Mouse (Mus musculus) mesoderm, embryonic 11.5 days (tissue): ENCODE measurements around the gene Tmem174.

Experiments used
- DNase-seq: peaks from one replicate; pipeline ENCODE4 v3.0.0-alpha.2; 2012; ENCODE audit warnings: low read depth, low spot score

Gene Tmem174

GRCm38 (mm10) chr13:98637145-98637544 lies at the start of gene Tmem174:
Gene Tmem174, minus strand, starts transcription at chr13:98637410.
- DNase-seq: no peak

- no peak for DNase-seq
Observed at GRCm38 (mm10) chr13:98684144-98684900, 47.1 kb upstream of the Tmem174 start.

GRCm38 (mm10) chr13:98683412-98683811 lies 46.2 kb upstream of the Tmem174 start:
- DNase-seq: no peak

- DNase-seq: no peak
Observed at GRCm38 (mm10) chr13:98680470-98681060, 43.4 kb upstream of the Tmem174 start.

GRCm38 (mm10) chr13:98679631-98680041 lies 42.4 kb upstream of the Tmem174 start:
- DNase-seq: peak; percentile 74

GRCm38 (mm10) chr13:98679230-98679629 lies 42.0 kb upstream of the Tmem174 start:
- no peak for DNase-seq

- DNase-seq: no peak
Observed at GRCm38 (mm10) chr13:98673922-98674321, 36.7 kb upstream of the Tmem174 start.

- no peak for DNase-seq
Observed at GRCm38 (mm10) chr13:98669296-98669695, 32.1 kb upstream of the Tmem174 start.

GRCm38 (mm10) chr13:98667316-98667715 lies 30.1 kb upstream of the Tmem174 start:
- no peak for DNase-seq

- DNase-seq: no peak
Observed at GRCm38 (mm10) chr13:98665240-98665639, 28.0 kb upstream of the Tmem174 start.

- no peak for DNase-seq
Observed at GRCm38 (mm10) chr13:98662173-98662675, 25.0 kb upstream of the Tmem174 start.

- no peak for DNase-seq
Observed at GRCm38 (mm10) chr13:98656034-98656471, 18.8 kb upstream of the Tmem174 start.

GRCm38 (mm10) chr13:98655346-98655745 lies 18.1 kb upstream of the Tmem174 start:
- DNase-seq: no peak

GRCm38 (mm10) chr13:98654129-98654939 lies 17.1 kb upstream of the Tmem174 start:
- DNase-seq: peak; percentile 30

GRCm38 (mm10) chr13:98652194-98652593 lies 15.0 kb upstream of the Tmem174 start:
- no peak for DNase-seq

GRCm38 (mm10) chr13:98651228-98651977 lies 14.2 kb upstream of the Tmem174 start:
- DNase-seq: no peak

- DNase-seq: no peak
Observed at GRCm38 (mm10) chr13:98647775-98648568, 10.8 kb upstream of the Tmem174 start.

GRCm38 (mm10) chr13:98638507-98639166 lies 1.4 kb upstream of the Tmem174 start:
- DNase-seq: no peak

GRCm38 (mm10) chr13:98636571-98636970 lies 639 bp downstream of the Tmem174 start:
- DNase-seq: no peak
